Mouse (Mus musculus): Measurements from ENCODE around the gene Cenpw. TPM values are rescaled to one million over a fixed set of nuclear protein-coding genes. Genes with fewer than 3 reads are reported as not detected.

Cenpw gene
- total RNA-seq (2021), result under 1 TPM; 0.28 to 0.70 TPM

DNA sequence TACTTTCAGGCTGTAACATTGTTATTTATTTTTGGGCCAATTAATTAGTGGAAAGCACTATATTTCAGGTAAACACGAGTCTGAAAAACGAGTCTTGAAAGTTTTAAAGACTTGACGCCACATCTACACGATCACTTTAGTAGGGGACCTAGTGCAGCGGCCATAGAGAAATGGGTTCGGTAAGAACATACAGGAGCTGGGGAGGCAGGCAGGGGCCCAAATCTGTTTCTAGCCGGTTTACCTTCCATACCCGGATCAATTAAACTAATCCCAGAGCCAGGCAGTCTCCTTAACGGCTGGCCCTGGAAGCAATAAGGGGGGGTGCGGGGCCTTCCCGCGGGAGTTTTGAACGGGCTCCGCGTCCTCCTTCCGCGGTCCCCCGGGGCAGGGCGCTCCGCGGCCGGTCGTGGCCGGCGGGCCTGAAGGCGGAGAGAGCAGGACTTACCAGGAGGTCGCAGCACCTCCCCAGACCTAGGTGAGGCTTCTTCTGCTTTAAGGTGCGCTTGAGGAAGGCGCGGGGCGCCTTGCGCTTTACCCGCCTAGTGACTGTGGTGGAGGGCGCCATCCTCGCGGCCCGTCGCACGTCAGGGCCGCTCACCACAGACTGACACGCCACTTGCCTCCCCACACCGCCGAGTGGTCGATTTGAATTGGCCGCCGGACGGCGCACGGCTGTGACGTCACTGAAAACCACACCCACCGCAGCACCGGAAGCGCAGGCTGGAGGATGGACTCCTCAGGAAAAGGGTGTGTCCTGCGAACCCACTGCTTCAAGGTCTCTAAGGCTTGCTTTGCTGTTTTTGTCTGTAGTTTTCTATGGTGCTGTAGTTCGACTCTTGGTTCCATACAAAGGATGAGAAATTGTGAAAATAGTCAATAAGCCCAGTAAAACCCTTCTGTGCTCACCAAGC, at the start of gene Cenpw:
Cenpw (minus strand) TSS at position 645 of the 911 bp plus-strand sequence.
- peak; percentile 63 for DNase-seq (ENCODE audit: low spot score)
- intact Hi-C loops (cut with DNase I), result no loop called here

- DNase-seq (ENCODE audit: low spot score), result no peak
- intact Hi-C loops (cut with DNase I), result no loop called here
Observed at GRCm38 (mm10) chr10:30249654-30250053, 49.3 kb upstream of the Cenpw start.

DNA sequence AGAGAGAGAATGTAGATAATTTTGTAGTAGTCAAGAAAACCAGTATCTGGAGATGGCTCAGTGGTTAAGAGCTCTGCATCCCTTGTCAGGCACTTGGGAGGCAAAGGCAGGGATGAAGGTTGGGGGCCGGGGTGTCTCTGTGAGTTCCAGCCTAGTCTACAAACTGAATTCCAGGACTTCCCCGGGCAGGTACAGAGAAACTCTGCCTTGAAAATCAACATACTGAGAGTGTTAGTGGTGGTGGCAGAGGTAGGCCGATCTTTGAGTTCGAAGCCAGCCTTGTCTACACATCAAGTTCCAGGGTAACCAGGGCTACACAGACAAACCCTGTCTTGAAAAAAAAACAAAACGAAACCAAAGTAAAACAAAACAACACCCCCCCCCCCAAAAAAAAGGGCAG, 859 bp downstream of the Cenpw start:
- intact Hi-C loops (cut with DNase I), result no loop called here
- DNase-seq (ENCODE audit: low spot score), result no peak

GRCm38 (mm10) chr10:30167700-30168099, 32.7 kb downstream of the Cenpw start:
- no peak for DNase-seq (ENCODE audit: low spot score)

More at GRCm38 (mm10) chr10:30167700-30168099, 32.7 kb downstream of the Cenpw start:
- intact Hi-C loops (cut with DNase I), result no loop called here
